Mouse (Mus musculus) heart, postnatal 0 days (tissue): ENCODE data around the gene Btbd10.

Experiments used
- CTCF ChIP-seq: IDR thresholded peaks from 2 replicates; pipeline ENCODE4 v1.5.1; 2016; ENCODE audit warnings: antibody characterized with exemption, control low read depth, low read depth
- EP300 ChIP-seq: IDR thresholded peaks from 2 replicates; pipeline ENCODE4 v1.6.1; 2016; ENCODE audit warnings: antibody characterized with exemption, low read depth

DNA sequence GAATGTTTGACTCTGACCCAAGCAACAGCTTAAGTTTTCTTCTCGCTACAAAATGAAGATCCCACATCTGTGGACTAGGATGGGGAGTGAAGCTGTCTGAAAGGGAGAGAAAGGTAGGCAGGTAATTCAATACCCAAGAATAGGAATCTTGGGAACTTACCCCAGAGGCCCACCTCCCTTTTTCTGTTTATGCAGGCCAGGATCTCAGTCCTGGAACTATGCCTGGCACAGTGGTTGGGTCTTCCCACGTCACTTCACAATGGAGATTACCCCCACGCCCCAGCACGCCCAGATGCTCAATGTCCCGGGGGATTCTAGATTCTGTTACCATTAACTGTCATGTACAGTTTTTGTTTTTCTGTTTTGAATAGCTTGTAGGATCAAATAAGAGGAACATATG lies 77.5 kb downstream of the Btbd10 start:
- no peak for TF ChIP-seq CTCF
- no peak for TF ChIP-seq EP300
